Mouse (Mus musculus): ENCODE measurements around the gene Gm4952. TPM values are rescaled to one million over a fixed set of nuclear protein-coding genes. Genes with fewer than 3 reads are reported as not detected.

Gm4952 gene
- polyA plus RNA-seq, 1 experiment from 2014 or later: 0.17 TPM

DNA sequence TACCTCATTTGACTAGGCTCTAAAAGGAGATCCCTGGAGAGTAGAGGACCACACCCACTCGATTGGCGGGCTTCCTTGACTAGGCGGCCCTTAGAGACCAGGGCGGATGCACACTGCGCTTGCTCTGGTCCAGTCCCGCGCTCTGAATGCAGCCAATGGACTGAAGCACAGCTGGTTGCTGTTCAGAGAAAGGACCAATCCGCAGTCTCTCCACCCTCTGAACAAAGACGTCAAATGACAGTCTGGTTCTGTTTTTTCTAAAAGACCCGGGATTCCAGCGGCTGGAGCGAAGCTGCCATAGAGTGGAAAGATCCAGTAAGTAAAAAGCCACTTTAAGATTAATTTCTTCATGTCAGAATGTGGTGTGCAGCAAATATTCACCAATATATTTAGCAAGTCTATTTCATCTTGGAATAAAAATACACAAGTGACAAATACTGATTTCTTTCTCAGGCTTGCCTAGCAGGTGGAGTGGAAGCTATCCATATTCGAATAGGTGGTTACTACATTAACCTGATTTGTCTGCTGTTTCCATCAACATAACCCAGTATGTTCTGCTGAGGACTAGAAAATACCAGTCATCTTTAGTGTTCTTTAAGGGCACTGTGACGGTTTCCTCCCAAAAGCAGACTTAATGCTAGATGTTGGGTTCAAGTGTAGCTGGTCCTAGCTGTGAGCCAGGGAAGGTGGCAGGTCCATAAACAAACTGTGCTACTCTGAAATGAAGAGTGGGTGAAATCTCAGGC lies 26.3 kb upstream of the Gm4952 start:
- Histone ChIP-seq H3K4me1 (ENCODE audit: control insufficient read depth, insufficient read depth, low read length) (peaks cover 10% of the 10 kb centered on the region), H3K9me3 (ENCODE audit: control insufficient read depth, low read length) (no peaks in the 10 kb centered on the region), H3K9ac (ENCODE audit: low read depth, low read length) (peak overlapping the region; percentile 69), H3K27ac (ENCODE audit: low read length) (peak overlapping the region; percentile 75), H3K36me3 (ENCODE audit: control insufficient read depth, insufficient read depth, low read length) (0 out of 2 replicates have a peak, but pooled peaks cover 2% of the 10 kb centered on the region), H3K4me3 (ENCODE audit: low read length) (peak overlapping the region; percentile 46), H3K27me3 (replicated peaks; ENCODE audit: control insufficient read depth, insufficient read depth, low read length) (no peaks in the 10 kb centered on the region), H3K4me2 (ENCODE audit: low read depth, low read length) (peak overlapping the region; percentile 74)
- WGBS: 7% methylated on average over 14 of the region's 14 CpGs
- peak; percentile 99 for ATAC-seq

DNA sequence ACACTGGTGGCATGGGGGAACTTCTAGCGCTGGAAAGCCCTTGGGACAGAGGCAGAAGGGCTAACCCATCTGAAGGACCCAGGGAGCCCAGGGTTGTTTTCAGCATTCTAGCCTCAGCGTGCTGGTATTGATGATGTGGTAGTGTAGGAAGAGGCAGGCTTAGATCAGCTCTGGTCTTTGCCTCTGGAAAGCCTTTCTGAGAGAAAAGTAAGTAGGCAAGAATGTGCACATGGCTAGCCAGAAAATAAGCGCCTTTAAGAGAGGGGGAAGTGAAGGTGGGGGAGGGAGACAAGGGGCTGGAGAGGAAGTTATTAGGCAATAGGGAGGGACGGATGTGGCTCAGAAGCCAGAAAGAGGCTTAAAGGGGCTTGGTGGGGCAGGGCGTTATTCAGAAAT lies 25.8 kb upstream of the Gm4952 start:
- H3K27ac ChIP-seq (ENCODE audit: low read length): peak overlapping the region; percentile 75
- no peaks in the 10 kb centered on the region for H3K9me3 ChIP-seq (ENCODE audit: control insufficient read depth, low read length)
- peak; percentile 12; the same call in 1 of the 2 replicates for ATAC-seq
- peaks cover 10% of the 10 kb centered on the region for H3K4me1 ChIP-seq (ENCODE audit: control insufficient read depth, insufficient read depth, low read length)
- H3K36me3 ChIP-seq (ENCODE audit: control insufficient read depth, insufficient read depth, low read length): 0 out of 2 replicates have a peak, but pooled peaks cover 2% of the 10 kb centered on the region
- H3K27me3 ChIP-seq (replicated peaks; ENCODE audit: control insufficient read depth, insufficient read depth, low read length): no peaks in the 10 kb centered on the region
- H3K9ac ChIP-seq (ENCODE audit: low read depth, low read length): peak overlapping the region; percentile 69
- WGBS: 16% methylated on average over 5 of the region's 5 CpGs
- H3K4me3 ChIP-seq (ENCODE audit: low read length): peak overlapping the region; percentile 46
- H3K4me2 ChIP-seq (ENCODE audit: low read depth, low read length): peak overlapping the region; percentile 74

DNA sequence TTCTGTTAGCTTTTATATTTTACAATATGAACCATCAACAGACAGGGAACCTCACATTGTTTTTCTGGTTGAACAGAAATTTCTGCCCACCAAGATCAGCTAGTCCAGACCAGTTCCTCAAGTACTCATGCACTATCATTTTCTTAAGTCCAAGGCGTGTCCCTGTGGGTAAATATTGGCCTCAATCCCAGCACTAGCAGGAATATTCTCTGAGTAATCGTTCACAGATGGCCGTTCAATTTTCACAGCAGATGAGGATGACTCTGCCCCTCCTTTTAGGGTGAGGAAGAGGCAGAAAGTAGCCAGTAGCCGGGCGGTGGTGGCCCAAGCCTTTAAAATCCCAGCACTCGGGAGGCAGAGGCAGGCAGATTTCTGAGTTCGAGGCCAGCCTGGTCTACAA lies 24.7 kb upstream of the Gm4952 start:
- Histone ChIP-seq H3K4me2 (ENCODE audit: low read depth, low read length) (0 out of 2 replicates have a peak overlapping the region, but pooled peaks have one; percentile 22), H3K4me3 (ENCODE audit: low read length) (no peak overlapping the region), H3K36me3 (ENCODE audit: control insufficient read depth, insufficient read depth, low read length) (0 out of 2 replicates have a peak, but pooled peaks cover 2% of the 10 kb centered on the region), H3K4me1 (ENCODE audit: control insufficient read depth, insufficient read depth, low read length) (peaks cover 10% of the 10 kb centered on the region), H3K9me3 (ENCODE audit: control insufficient read depth, low read length) (no peaks in the 10 kb centered on the region), H3K27ac (ENCODE audit: low read length) (no peak overlapping the region), H3K27me3 (replicated peaks; ENCODE audit: control insufficient read depth, insufficient read depth, low read length) (no peaks in the 10 kb centered on the region), H3K9ac (ENCODE audit: low read depth, low read length) (no peak overlapping the region)
- WGBS: 70% methylated on average over 7 of the region's 7 CpGs
- no peak for ATAC-seq

DNA sequence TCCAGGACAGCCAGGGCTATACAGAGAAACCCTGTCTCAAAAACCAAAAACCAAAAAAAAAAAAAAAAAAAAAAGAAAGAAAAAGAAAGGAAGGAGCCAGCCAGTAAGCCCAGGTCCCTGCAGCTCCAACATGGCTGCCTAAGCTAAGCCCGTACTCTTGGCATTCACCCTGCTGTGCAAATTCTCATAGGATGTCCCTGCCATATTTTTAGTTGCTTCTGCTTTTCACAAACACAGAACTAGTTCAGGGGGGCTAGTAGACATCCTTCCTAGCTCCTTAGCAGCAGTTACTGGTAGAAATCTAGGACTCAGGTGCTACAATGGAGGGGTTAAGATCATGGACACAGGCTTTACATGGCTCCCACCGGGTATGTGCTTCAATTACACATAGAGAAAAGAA lies 24.3 kb upstream of the Gm4952 start:
- peaks cover 10% of the 10 kb centered on the region for H3K4me1 ChIP-seq (ENCODE audit: control insufficient read depth, insufficient read depth, low read length)
- H3K4me2 ChIP-seq (ENCODE audit: low read depth, low read length): no peak overlapping the region
- 0 out of 2 replicates have a peak, but pooled peaks cover 2% of the 10 kb centered on the region for H3K36me3 ChIP-seq (ENCODE audit: control insufficient read depth, insufficient read depth, low read length)
- no peaks in the 10 kb centered on the region for H3K9me3 ChIP-seq (ENCODE audit: control insufficient read depth, low read length)
- no peak overlapping the region for H3K4me3 ChIP-seq (ENCODE audit: low read length)
- WGBS: 96% methylated on average over 2 of the region's 2 CpGs
- ATAC-seq: no peak
- no peaks in the 10 kb centered on the region for H3K27me3 ChIP-seq (replicated peaks; ENCODE audit: control insufficient read depth, insufficient read depth, low read length)
- H3K27ac ChIP-seq (ENCODE audit: low read length): no peak overlapping the region
- H3K9ac ChIP-seq (ENCODE audit: low read depth, low read length): no peak overlapping the region

DNA sequence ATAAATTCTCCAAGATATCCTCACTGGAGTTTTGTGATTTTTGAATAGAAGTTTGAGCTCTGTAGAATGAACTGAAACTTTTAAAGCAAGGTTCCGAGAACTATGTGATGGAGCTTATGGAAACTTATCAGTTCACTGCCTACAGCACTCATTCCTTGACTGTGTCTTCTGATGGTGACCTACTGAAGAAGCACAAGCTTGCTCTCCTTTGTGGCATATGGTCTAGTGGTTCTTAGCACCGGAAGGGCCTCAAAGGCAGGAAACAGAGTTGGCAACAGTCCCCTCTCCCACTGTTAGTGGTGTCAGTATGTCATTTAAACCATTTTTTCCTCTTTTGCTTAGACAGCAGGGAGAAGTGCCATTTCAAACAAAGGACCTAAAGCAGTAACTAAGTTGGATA lies 23.1 kb upstream of the Gm4952 start:
- H3K9ac ChIP-seq (ENCODE audit: low read depth, low read length): no peak overlapping the region
- no peak for ATAC-seq
- H3K4me3 ChIP-seq (ENCODE audit: low read length): no peak overlapping the region
- H3K27ac ChIP-seq (ENCODE audit: low read length): no peak overlapping the region
- H3K27me3 ChIP-seq (replicated peaks; ENCODE audit: control insufficient read depth, insufficient read depth, low read length): no peaks in the 10 kb centered on the region
- H3K9me3 ChIP-seq (ENCODE audit: control insufficient read depth, low read length): no peaks in the 10 kb centered on the region
- H3K4me1 ChIP-seq (ENCODE audit: control insufficient read depth, insufficient read depth, low read length): peaks cover 10% of the 10 kb centered on the region
- 0 out of 2 replicates have a peak, but pooled peaks cover 2% of the 10 kb centered on the region for H3K36me3 ChIP-seq (ENCODE audit: control insufficient read depth, insufficient read depth, low read length)
- no peak overlapping the region for H3K4me2 ChIP-seq (ENCODE audit: low read depth, low read length)
- WGBS: 87% methylated on average over 2 of the region's 2 CpGs

DNA sequence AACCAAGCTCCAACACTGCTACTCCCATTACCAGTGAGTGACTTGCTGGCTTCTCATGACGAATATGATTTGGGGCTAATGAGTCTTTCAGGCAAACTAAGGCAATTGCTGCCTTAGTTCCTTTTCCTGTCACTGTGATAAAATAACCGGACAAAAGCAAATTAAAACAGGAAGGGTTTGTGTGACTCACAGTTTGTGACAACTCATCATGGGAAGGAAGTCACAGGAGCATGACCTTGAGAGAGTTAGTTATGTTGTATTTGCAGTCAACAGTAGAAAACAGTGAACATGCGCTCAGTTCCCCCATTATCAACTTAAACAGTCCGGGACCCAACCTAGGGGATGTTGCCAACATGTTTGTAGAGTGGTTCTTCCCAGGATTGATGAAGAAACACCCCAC lies 14.5 kb upstream of the Gm4952 start:
- Histone ChIP-seq H3K27ac (ENCODE audit: low read length) (no peak overlapping the region), H3K9me3 (ENCODE audit: control insufficient read depth, low read length) (no peaks in the 10 kb centered on the region), H3K9ac (ENCODE audit: low read depth, low read length) (no peak overlapping the region), H3K27me3 (replicated peaks; ENCODE audit: control insufficient read depth, insufficient read depth, low read length) (no peaks in the 10 kb centered on the region), H3K4me3 (ENCODE audit: low read length) (no peak overlapping the region), H3K4me1 (ENCODE audit: control insufficient read depth, insufficient read depth, low read length) (no peaks in the 10 kb centered on the region), H3K36me3 (ENCODE audit: control insufficient read depth, insufficient read depth, low read length) (no peaks in the 10 kb centered on the region), H3K4me2 (ENCODE audit: low read depth, low read length) (no peak overlapping the region)
- no peak for ATAC-seq
- 70% methylated on average over 4 of the region's 4 CpGs for WGBS

DNA sequence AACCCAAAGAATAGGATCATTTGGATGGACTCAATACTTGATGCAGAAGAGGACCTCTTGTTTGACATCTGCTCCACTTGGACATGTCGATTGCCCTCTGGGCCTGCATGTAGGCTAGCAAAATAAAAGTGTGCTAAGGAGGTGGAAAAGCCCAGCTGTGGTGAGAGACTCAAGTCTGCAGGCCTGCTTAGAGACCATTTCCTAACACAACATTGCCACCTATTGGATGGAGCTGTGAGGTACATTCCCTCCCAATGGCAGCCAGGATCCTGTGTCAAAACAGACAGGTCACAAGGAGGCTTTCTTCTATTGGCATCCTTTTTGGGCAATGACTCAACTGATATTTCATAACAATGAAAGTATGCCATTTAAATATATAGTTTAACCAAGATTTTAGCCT lies 7.9 kb upstream of the Gm4952 start:
- WGBS: 0% methylated on average over 1 of the region's 1 CpGs
- Histone ChIP-seq H3K4me2 (ENCODE audit: low read depth, low read length) (no peak overlapping the region), H3K27ac (ENCODE audit: low read length) (no peak overlapping the region), H3K27me3 (replicated peaks; ENCODE audit: control insufficient read depth, insufficient read depth, low read length) (no peaks in the 10 kb centered on the region), H3K36me3 (ENCODE audit: control insufficient read depth, insufficient read depth, low read length) (no peaks in the 10 kb centered on the region), H3K9ac (ENCODE audit: low read depth, low read length) (no peak overlapping the region), H3K9me3 (ENCODE audit: control insufficient read depth, low read length) (no peaks in the 10 kb centered on the region), H3K4me1 (ENCODE audit: control insufficient read depth, insufficient read depth, low read length) (peaks cover 7% of the 10 kb centered on the region), H3K4me3 (ENCODE audit: low read length) (no peak overlapping the region)
- ATAC-seq: no peak; the same call in 1 of the 2 replicates

DNA sequence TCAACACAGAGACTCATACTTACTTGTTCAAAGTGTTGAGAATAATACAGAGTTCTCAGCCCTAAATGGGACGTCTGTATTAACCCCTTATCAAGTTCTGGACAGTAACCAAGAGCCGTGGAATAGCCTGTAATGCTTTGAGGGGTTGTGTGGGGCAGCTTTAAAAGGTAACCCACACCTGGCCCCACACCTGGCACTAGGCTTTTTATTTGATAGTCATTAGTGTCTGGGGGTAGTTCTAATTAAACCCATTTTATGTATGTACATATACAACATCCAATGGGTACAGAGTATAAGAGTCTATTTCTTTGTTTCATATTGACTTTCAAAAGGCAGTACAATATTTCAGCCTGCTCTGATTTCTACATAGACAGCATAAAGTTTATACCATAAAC lies 4.6 kb upstream of the Gm4952 start:
- no peak for ATAC-seq
- H3K36me3 ChIP-seq (ENCODE audit: control insufficient read depth, insufficient read depth, low read length): no peaks in the 10 kb centered on the region

DNA sequence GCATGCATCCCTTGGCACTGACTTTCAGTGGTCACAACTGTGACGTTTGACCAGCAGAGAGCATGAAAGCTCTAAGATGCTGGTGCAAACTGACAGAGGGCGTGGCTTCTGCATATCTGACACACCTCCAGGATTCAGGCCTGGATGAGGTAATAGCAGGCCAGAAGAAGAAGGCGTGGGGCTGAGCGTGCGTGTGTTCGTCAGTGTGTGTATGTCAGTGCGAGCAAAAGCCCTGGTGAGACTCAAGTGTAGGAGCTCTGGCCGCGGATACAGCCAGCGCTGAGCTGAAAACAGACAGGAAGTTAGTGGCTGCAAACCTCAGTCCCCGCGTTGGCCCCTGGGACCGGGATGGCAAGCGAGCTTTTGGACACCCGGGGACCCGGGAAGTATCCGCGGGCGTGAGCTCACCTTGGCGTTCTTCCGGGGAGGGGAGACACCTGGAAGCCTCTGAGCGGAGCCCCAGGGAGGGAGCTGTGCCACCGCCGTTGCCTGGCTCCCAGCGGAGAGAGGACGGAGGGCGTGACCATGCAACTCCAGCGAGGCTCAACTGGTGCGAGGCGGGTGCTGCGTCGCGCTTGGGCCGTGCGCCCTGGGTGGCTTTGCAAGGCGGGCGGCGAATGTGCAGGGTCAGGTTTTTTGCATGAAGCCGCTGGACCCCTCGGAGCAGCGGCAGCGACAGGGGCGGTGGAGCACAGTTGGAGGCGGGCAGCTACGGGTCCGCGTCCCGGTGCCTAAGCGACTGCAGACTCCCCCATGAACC lies 4.1 kb upstream of the Gm4952 start:
- Histone ChIP-seq H3K4me3 (ENCODE audit: low read length) (peak overlapping the region; percentile 73), H3K9ac (ENCODE audit: low read depth, low read length) (peak overlapping the region; percentile 84), H3K27ac (ENCODE audit: low read length) (peak overlapping the region; percentile 81), H3K4me1 (ENCODE audit: control insufficient read depth, insufficient read depth, low read length) (peaks cover 10% of the 10 kb centered on the region), H3K27me3 (replicated peaks; ENCODE audit: control insufficient read depth, insufficient read depth, low read length) (no peaks in the 10 kb centered on the region), H3K36me3 (ENCODE audit: control insufficient read depth, insufficient read depth, low read length) (no peaks in the 10 kb centered on the region), H3K9me3 (ENCODE audit: control insufficient read depth, low read length) (no peaks in the 10 kb centered on the region), H3K4me2 (ENCODE audit: low read depth, low read length) (peak overlapping the region; percentile 91)
- peak; percentile 94 for ATAC-seq
- WGBS: under 1% methylated on average over 49 of the region's 49 CpGs

More for the DNA sequence above, 4.6 kb upstream of the Gm4952 start:
- Histone ChIP-seq H3K4me1 (ENCODE audit: control insufficient read depth, insufficient read depth, low read length) (peaks cover 10% of the 10 kb centered on the region), H3K4me3 (ENCODE audit: low read length) (peak overlapping the region; percentile 73; the same call in 1 of the 2 replicates), H3K9me3 (ENCODE audit: control insufficient read depth, low read length) (no peaks in the 10 kb centered on the region), H3K27me3 (replicated peaks; ENCODE audit: control insufficient read depth, insufficient read depth, low read length) (no peaks in the 10 kb centered on the region), H3K27ac (ENCODE audit: low read length) (no peak overlapping the region), H3K9ac (ENCODE audit: low read depth, low read length) (no peak overlapping the region), H3K4me2 (ENCODE audit: low read depth, low read length) (peak overlapping the region; percentile 91; the same call in 1 of the 2 replicates)
- 50% methylated on average over 2 of the region's 2 CpGs for WGBS

All from intestine, embryonic 16.5 days (tissue).